27 mouse cellular contexts compared by ENCODE assay signal in the genomic region with DNA sequence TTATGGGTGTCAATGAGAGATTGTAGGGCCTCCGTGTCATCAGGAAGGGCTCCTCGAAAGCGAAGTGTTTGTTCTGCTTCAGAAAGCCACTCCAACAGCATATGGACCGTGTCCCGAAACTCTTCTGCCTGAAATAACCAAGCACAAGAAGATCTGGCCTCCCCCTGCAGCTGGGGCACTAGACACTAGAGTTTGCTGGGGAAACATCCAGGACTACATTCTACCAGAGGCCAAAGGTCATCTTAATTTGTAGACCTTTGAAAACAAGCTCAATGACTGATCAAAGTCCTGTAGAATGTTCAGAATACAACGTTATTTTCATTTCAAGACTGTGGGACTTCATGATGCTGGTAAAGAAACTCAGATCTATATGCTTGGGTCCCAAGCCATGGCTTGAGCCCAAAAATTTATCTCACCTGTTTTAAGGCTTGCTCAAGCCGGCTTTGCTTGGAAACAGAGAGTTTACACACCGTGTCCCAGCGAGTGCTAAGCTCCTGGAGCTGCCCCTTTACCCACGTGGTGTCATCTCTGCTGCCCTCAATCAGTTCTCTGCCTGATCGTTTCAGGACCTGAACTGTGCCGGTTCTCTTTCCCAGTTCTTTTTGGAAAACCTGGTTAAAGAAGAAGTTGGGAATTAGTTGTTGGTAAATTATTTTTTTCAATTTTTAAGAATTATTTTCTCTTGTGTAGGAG. TPM values are rescaled to one million over a fixed set of nuclear protein-coding genes. Genes with fewer than 3 reads are reported as not detected.
DNase-seq lines count a peak whose midpoint lies in the region; ATAC-seq lines count a peak whose summit lies in the region.
"Had no signal": no experiment of that assay in that cellular context is flagged by ENCODE, and none has a peak within 500 bp of the region (broad histone marks: within the 10 kb centered on the region; RNA-seq: fewer than 3 reads in every experiment).

No protein-coding gene starts in this region.

- no peaks in the 10 kb centered on the region for H3K9me3 ChIP-seq in kidney, embryonic 16.5 days (ENCODE audit: low read length)
- H3K9me3 ChIP-seq in liver, embryonic 15.5 days (replicated peaks) = no peaks in the 10 kb centered on the region
- H3K9me3 ChIP-seq in liver, embryonic 12.5 days (replicated peaks) = no peaks in the 10 kb centered on the region
- H3K9me3 ChIP-seq: embryonic facial prominence, embryonic 15.5 days; forebrain, embryonic 10.5 days; heart, embryonic 15.5 days had no signal

- no peaks in the 10 kb centered on the region for H3K27me3 ChIP-seq in kidney, embryonic 16.5 days (ENCODE audit: insufficient read depth, low read length)
- H3K27me3 ChIP-seq in liver, embryonic 15.5 days = no peaks in the 10 kb centered on the region
- no peaks in the 10 kb centered on the region for H3K27me3 ChIP-seq in liver, embryonic 12.5 days (replicated peaks)
- H3K27me3 ChIP-seq: embryonic facial prominence, embryonic 15.5 days; heart, embryonic 15.5 days had no signal

- H3K27ac ChIP-seq in kidney, embryonic 16.5 days (ENCODE audit: low read length) = no peak overlapping the region
- no peak overlapping the region; the same call in 1 of the 2 replicates for H3K27ac ChIP-seq in liver, embryonic 15.5 days (replicated peaks)
- H3K27ac ChIP-seq in liver, embryonic 12.5 days = no peak overlapping the region
- H3K27ac ChIP-seq: embryonic facial prominence, embryonic 15.5 days; forebrain, embryonic 10.5 days; gastrocnemius, adult 2 months; heart, embryonic 15.5 days had no signal

- no peak overlapping the region for H3K4me3 ChIP-seq in kidney, embryonic 16.5 days (ENCODE audit: low read length)
- H3K4me3 ChIP-seq in liver, embryonic 15.5 days (replicated peaks) = no peak overlapping the region
- H3K4me3 ChIP-seq in liver, embryonic 12.5 days = no peak overlapping the region
- H3K4me3 ChIP-seq: embryonic facial prominence, embryonic 15.5 days; erythroblast, embryonic 14.5 days; forebrain, embryonic 10.5 days; gastrocnemius, adult 2 months; heart, embryonic 15.5 days had no signal

- no peak for ATAC-seq in kidney, embryonic 16.5 days (ENCODE audit: low FRiP score, low TSS enrichment)
- ATAC-seq in liver, embryonic 15.5 days (ENCODE audit: insufficient read depth) = peak; percentile 57; the same call in 1 of the 2 replicates
- ATAC-seq in liver, embryonic 12.5 days = no peak
- ATAC-seq: forebrain, embryonic 14.5 days had no signal

- H3K36me3 ChIP-seq in kidney, embryonic 16.5 days (ENCODE audit: insufficient read depth, low read length) = peaks cover 83% of the 10 kb centered on the region
- H3K36me3 ChIP-seq in liver, embryonic 15.5 days (replicated peaks) = peaks cover 90% of the 10 kb centered on the region
- peaks cover 91% of the 10 kb centered on the region for H3K36me3 ChIP-seq in liver, embryonic 12.5 days

- H3K9ac ChIP-seq in kidney, embryonic 16.5 days (replicated peaks; ENCODE audit: low read length) = no peak overlapping the region
- no peak overlapping the region for H3K9ac ChIP-seq in liver, embryonic 15.5 days
- no peak overlapping the region for H3K9ac ChIP-seq in liver, embryonic 12.5 days
- H3K9ac ChIP-seq: embryonic facial prominence, embryonic 15.5 days; heart, embryonic 15.5 days had no signal

- no peaks in the 10 kb centered on the region for H3K4me1 ChIP-seq in kidney, embryonic 16.5 days (ENCODE audit: insufficient read depth, low read length)
- peaks cover 5% of the 10 kb centered on the region; the same call in 1 of the 2 replicates for H3K4me1 ChIP-seq in liver, embryonic 15.5 days (replicated peaks)
- H3K4me1 ChIP-seq in liver, embryonic 12.5 days = no peaks in the 10 kb centered on the region
- H3K4me1 ChIP-seq: embryonic facial prominence, embryonic 15.5 days; forebrain, embryonic 10.5 days; heart, embryonic 15.5 days had no signal

- DNase-seq in kidney, adult 11 months = peak; percentile 22
- peak; percentile 76 for DNase-seq in kidney, adult 9 months
- no peak for DNase-seq in kidney, postnatal 10 days
- no peak for DNase-seq in gastrocnemius, adult 8-10 months (ENCODE audit: low spot score in 2 of 2)
- DNase-seq: adrenal gland, postnatal 10 days; cerebellum, adult 11 months; cerebellum, adult 8-10 months; cerebellum, postnatal 14 days; embryo, embryonic 11 days; gastrocnemius, adult 2 months; gastrocnemius, postnatal 36 days; heart, adult 18-20 months; heart, postnatal 14 days had no signal

- no peak overlapping the region for H3K4me2 ChIP-seq in kidney, embryonic 16.5 days (replicated peaks; ENCODE audit: low read depth, low read length)
- H3K4me2 ChIP-seq in liver, embryonic 15.5 days = no peak overlapping the region
- no peak overlapping the region for H3K4me2 ChIP-seq in liver, embryonic 12.5 days
- H3K4me2 ChIP-seq: embryonic facial prominence, embryonic 15.5 days; heart, embryonic 11.5 days; heart, embryonic 15.5 days had no signal

- 90% methylated on average over 12 of the region's 12 CpGs for WGBS in kidney, embryonic 16.5 days
- WGBS in liver, embryonic 15.5 days (ENCODE audit: insufficient replicate concordance) = 77% methylated on average over 12 of the region's 12 CpGs
- WGBS in liver, embryonic 12.5 days (ENCODE audit: insufficient replicate concordance) = 82% methylated on average over 12 of the region's 12 CpGs

RNA-seq across cellular contexts. Expression of gene Bmp8a, which starts 31.4 kb away (rescaled TPM):
- 0.32 and 0.36 TPM in 2 replicates for polyA plus RNA-seq in kidney, embryonic 16.5 days (2015; fragmentation: Nextera tagmentation; extraction: Ambion mirVana)
- 0.13 and 0.24 TPM in 2 replicates for polyA plus RNA-seq in liver, embryonic 15.5 days (2015; fragmentation: Nextera tagmentation; extraction: Ambion mirVana)
- polyA plus RNA-seq in liver, embryonic 12.5 days (2016; fragmentation: Nextera tagmentation; extraction: Ambion mirVana) = 0.31 and 0.46 TPM in 2 replicates
- 1 to 10 TPM in 1 of 4 experiments, under 1 TPM in 2, not detected in 1; 0.56 to 1.3 (median 0.72) TPM for total RNA-seq in gastrocnemius, adult 8-10 months (2022)
- total RNA-seq: adrenal gland, postnatal 4 days; common myeloid progenitor, adult 5-6 weeks; heart, adult 18-20 months; hematopoietic stem cell, adult 5-6 weeks had no signal
- polyA plus RNA-seq: erythroblast, embryonic 14.5 days; forebrain, embryonic 14.5 days; heart, embryonic 15.5 days had no signal

RNA-seq across cellular contexts. Expression of gene Oxct2a, which starts 51.0 kb away (rescaled TPM):
- polyA plus RNA-seq in kidney, embryonic 16.5 days (2015; fragmentation: Nextera tagmentation; extraction: Ambion mirVana) = 0.16 TPM in 1 of 2 replicates, not detected in the other
- not detected in 2 replicates for polyA plus RNA-seq in liver, embryonic 15.5 days (2015; fragmentation: Nextera tagmentation; extraction: Ambion mirVana)
- polyA plus RNA-seq in liver, embryonic 12.5 days (2016; fragmentation: Nextera tagmentation; extraction: Ambion mirVana) = 0.19 TPM in 1 of 2 replicates, not detected in the other
- total RNA-seq in gastrocnemius, adult 8-10 months (2022) = under 1 TPM in 1 of 4 experiments, not detected in 3; 0.27 TPM
- total RNA-seq: adrenal gland, postnatal 4 days; common myeloid progenitor, adult 5-6 weeks; heart, adult 18-20 months; heart, postnatal 14 days; hematopoietic stem cell, adult 5-6 weeks; MEL had no signal
- polyA plus RNA-seq: embryonic facial prominence, embryonic 11.5 days; erythroblast, embryonic 14.5 days; forebrain, embryonic 10.5 days; forebrain, embryonic 14.5 days; heart, embryonic 11.5 days; heart, embryonic 15.5 days had no signal

Comparison
In these comparisons a context has a peak if more than half of its experiments do, and no peak if none do; other contexts are left out.
1. DNase-seq: peak in kidney, adult 11 months (single experiment) and kidney, adult 9 months (single experiment); none in kidney, postnatal 10 days (single experiment) and gastrocnemius, adult 8-10 months (0 of 2).